In genomic region chr17:82252362-82252761, GRCm38 (mm10) we compare ENCODE assay signal across 21 mouse cellular contexts.
A peak's percentile ranks its signal among the peaks of the same experiment; 100 is the strongest.
DNase-seq lines count a peak whose midpoint lies in the region; ATAC-seq lines count a peak whose summit lies in the region.
"Had no signal": no experiment of that assay in that cellular context is flagged by ENCODE, and none has a peak within 500 bp of the region (broad histone marks: within the 10 kb centered on the region; RNA-seq: fewer than 3 reads in every experiment).

No protein-coding gene starts in this region.

- no peak overlapping the region for H3K4me2 ChIP-seq in forebrain, embryonic 16.5 days (ENCODE audit: low read length)
- no peak overlapping the region for H3K4me2 ChIP-seq in forebrain, embryonic 13.5 days
- H3K4me2 ChIP-seq: embryonic facial prominence, embryonic 13.5 days; embryonic facial prominence, embryonic 15.5 days had no signal

- 81% methylated on average over 2 of the region's 2 CpGs for WGBS in forebrain, embryonic 16.5 days
- 95% methylated on average over 2 of the region's 2 CpGs for WGBS in forebrain, embryonic 13.5 days

- H3K4me3 ChIP-seq in forebrain, embryonic 16.5 days (replicated peaks; ENCODE audit: low read length): no peak overlapping the region
- H3K4me3 ChIP-seq in forebrain, embryonic 13.5 days: no peak overlapping the region
- H3K4me3 ChIP-seq: embryonic facial prominence, embryonic 13.5 days; embryonic facial prominence, embryonic 15.5 days; erythroblast, embryonic 14.5 days; forebrain, embryonic 10.5 days had no signal

- no peaks in the 10 kb centered on the region for H3K4me1 ChIP-seq in forebrain, embryonic 16.5 days (replicated peaks; ENCODE audit: control insufficient read depth, insufficient read depth, low read length)
- H3K4me1 ChIP-seq in forebrain, embryonic 13.5 days: no peaks in the 10 kb centered on the region
- H3K4me1 ChIP-seq: embryonic facial prominence, embryonic 13.5 days; embryonic facial prominence, embryonic 15.5 days; forebrain, embryonic 10.5 days had no signal

- H3K27ac ChIP-seq in forebrain, embryonic 16.5 days (ENCODE audit: low read length): no peak overlapping the region
- no peak overlapping the region for H3K27ac ChIP-seq in forebrain, embryonic 13.5 days
- H3K27ac ChIP-seq: embryonic facial prominence, embryonic 13.5 days; embryonic facial prominence, embryonic 15.5 days; forebrain, embryonic 10.5 days had no signal

- H3K9ac ChIP-seq in forebrain, embryonic 16.5 days (replicated peaks; ENCODE audit: low read depth, low read length): no peak overlapping the region
- no peak overlapping the region for H3K9ac ChIP-seq in forebrain, embryonic 13.5 days
- H3K9ac ChIP-seq: embryonic facial prominence, embryonic 13.5 days; embryonic facial prominence, embryonic 15.5 days had no signal

- H3K36me3 ChIP-seq in forebrain, embryonic 16.5 days (ENCODE audit: control insufficient read depth, insufficient read depth): no peaks in the 10 kb centered on the region
- no peaks in the 10 kb centered on the region for H3K36me3 ChIP-seq in forebrain, embryonic 13.5 days (ENCODE audit: poor library complexity, severe bottlenecking)
- H3K36me3 ChIP-seq: embryonic facial prominence, embryonic 13.5 days; embryonic facial prominence, embryonic 15.5 days; forebrain, embryonic 10.5 days had no signal

- ATAC-seq in forebrain, embryonic 16.5 days: peak; percentile 50
- ATAC-seq in forebrain, embryonic 13.5 days: no peak; the same call in 1 of the 2 replicates

- DNase-seq in layer of hippocampus, adult 9-11 months: peak; percentile 2
- DNase-seq in layer of hippocampus, postnatal 25 days (ENCODE audit: extremely low spot score in 1 of 2, low spot score in 1 of 2): no peak
- DNase-seq in brain, adult 2 months (ENCODE audit: low read depth, low spot score): peak; percentile 31
- DNase-seq in ovary, postnatal 14 days (ENCODE audit: low spot score): no peak
- DNase-seq in lung, adult 18-20 months: no peak
- DNase-seq: adrenal gland, adult 8-10 months; adrenal gland, postnatal 14 days; adrenal gland, postnatal 36 days; cerebellum, adult 11 months; cerebellum, adult 18-20 months; cerebellum, adult 8-10 months; cerebellum, adult 9-11 months; cerebellum, postnatal 14 days; cerebellum, postnatal 36 days; embryo, embryonic 11 days had no signal

- H3K27me3 ChIP-seq in forebrain, embryonic 16.5 days (replicated peaks; ENCODE audit: control insufficient read depth, insufficient read depth, low read length): no peaks in the 10 kb centered on the region
- H3K27me3 ChIP-seq in forebrain, embryonic 13.5 days: no peaks in the 10 kb centered on the region
- H3K27me3 ChIP-seq: embryonic facial prominence, embryonic 13.5 days; embryonic facial prominence, embryonic 15.5 days had no signal

- no peaks in the 10 kb centered on the region for H3K9me3 ChIP-seq in forebrain, embryonic 16.5 days (ENCODE audit: control insufficient read depth, low read length)
- H3K9me3 ChIP-seq in forebrain, embryonic 13.5 days (replicated peaks): no peaks in the 10 kb centered on the region
- H3K9me3 ChIP-seq: embryonic facial prominence, embryonic 13.5 days; embryonic facial prominence, embryonic 15.5 days; forebrain, embryonic 10.5 days had no signal

Comparison
In these comparisons a context has a peak if more than half of its experiments do, and no peak if none do; other contexts are left out.
1. DNase-seq: peak in layer of hippocampus, adult 9-11 months (single experiment) and brain, adult 2 months (single experiment); none in layer of hippocampus, postnatal 25 days (0 of 2), ovary, postnatal 14 days (single experiment) and lung, adult 18-20 months (0 of 2).